Mouse (Mus musculus): ENCODE data around the gene Srgap2. TPM values are rescaled to one million over a fixed set of nuclear protein-coding genes. Genes with fewer than 3 reads are reported as not detected.
"Not testable (repeated sequence)": the region's sequence is repeated elsewhere in the genome, so short reads cannot be mapped to it uniquely, and the experiment has no call there.

Srgap2 gene
- 100 to 1,000 TPM; 125 to 129 TPM for total RNA-seq (2021)
- long read RNA-seq, partial matches to known transcripts, result 14 of 29 reads
- long read RNA-seq, other reads (novel, unspliced or antisense), result 14 of 29 reads

- DNase-seq (ENCODE audit: low spot score in 2 of 2), result peak; percentile 97 to 98
Measured at GRCm38 (mm10) chr1:131527281-131528080, at the start of gene Srgap2, which contains the start of gene Fam72a. TSS of gene Srgap2 (minus strand) at chr1:131527352. TSS of gene Fam72a (plus strand) at chr1:131527903.

GRCm38 (mm10) chr1:131573721-131574120 is 46.6 kb upstream of the Srgap2 start:
- DNase-seq (ENCODE audit: low spot score in 2 of 2), result no peak

DNA sequence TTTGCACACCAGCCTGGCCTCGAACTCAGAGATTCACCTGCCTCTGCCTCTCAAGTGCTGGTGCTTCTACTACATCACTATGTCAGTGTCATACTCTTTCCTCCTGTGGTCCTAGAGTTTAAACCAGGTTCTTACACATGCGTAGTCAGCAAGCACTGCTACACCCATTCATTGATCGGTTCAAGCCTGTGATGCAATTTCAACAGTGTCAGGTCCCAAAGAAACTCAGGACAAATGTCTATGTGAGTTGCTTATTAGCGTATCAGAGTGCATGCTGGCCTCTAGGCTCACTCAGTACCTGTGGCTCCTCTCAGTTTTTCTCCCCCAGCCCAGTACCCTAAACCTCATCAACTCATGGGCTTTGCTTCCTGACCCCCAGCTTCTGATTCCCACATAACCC is 43.2 kb upstream of the Srgap2 start:
- no peak for DNase-seq (ENCODE audit: low spot score in 2 of 2)

GRCm38 (mm10) chr1:131569721-131570120 is 42.6 kb upstream of the Srgap2 start:
- DNase-seq (ENCODE audit: low spot score in 2 of 2), result no peak

GRCm38 (mm10) chr1:131566056-131566455 is 38.9 kb upstream of the Srgap2 start:
- DNase-seq (ENCODE audit: low spot score in 2 of 2), result not testable (repeated sequence)

DNA sequence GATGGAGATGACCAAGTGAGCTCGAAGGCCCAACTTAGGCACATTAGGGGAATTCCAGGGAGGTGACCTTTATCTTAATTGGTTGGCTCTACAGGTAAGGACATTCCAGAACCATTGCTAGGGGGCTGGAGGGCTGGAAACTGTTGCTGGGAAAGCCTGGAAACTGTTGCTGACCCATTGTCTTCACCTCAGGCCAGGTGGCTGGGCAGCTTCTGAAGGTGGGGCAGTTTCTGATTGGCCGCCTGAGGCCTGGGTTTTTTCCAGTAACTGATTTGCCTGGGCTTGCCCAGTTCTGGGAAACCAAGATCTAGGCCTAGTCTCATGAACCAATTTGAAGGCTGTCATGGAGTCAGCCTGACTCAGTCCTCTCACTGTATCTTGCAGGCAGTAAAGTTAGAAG is 34.9 kb upstream of the Srgap2 start:
- no peak for DNase-seq (ENCODE audit: low spot score in 2 of 2)

DNA sequence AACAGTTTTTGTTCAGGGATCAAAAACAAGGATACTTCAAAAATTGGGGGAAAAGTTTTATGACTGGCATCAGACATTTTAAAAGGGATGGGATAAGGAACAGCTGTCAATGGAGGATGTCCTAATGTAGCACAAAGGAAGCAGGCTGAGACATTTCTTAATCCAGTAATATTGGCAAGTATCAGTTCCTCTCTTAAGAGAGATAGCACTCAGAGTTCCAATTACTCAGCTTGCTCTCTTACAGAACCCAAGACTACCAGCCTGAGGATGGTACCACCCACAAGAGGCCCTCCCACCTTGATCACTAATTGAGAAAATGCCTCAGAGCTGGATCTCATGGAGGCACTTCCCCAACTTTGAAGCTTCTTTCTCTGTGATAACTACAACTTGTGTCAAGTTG is 33.3 kb upstream of the Srgap2 start:
- no peak for DNase-seq (ENCODE audit: low spot score in 2 of 2)

GRCm38 (mm10) chr1:131555042-131555812 is 28.1 kb upstream of the Srgap2 start:
- peak; percentile 76 to 84 for DNase-seq (ENCODE audit: low spot score in 2 of 2)

GRCm38 (mm10) chr1:131553428-131553827 is 26.3 kb upstream of the Srgap2 start:
- DNase-seq (ENCODE audit: low spot score in 2 of 2), result no peak

DNA sequence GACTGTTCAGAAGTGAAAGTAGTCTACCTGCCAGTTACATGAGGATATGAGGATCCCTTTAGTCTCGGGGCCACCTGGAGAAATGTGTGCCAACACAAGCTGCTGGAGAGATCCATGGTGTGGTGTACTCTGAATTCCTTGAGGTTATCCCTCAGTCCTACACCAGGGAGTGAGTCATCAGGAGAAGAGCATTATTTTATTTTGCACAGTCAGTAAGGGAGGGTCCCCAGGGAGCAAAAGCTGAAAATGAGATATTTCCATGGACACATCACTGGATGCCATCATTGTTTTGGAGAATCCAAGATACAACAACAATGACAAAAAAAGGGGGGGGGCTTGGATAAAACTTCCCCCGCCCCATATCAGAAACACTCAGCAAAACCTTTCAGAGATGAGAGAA is 24.8 kb upstream of the Srgap2 start:
- DNase-seq (ENCODE audit: low spot score in 2 of 2), result no peak

- DNase-seq (ENCODE audit: low spot score in 2 of 2), result peak; percentile 25 to 49
Measured at GRCm38 (mm10) chr1:131548494-131549365, 21.6 kb upstream of the Srgap2 start.

DNA sequence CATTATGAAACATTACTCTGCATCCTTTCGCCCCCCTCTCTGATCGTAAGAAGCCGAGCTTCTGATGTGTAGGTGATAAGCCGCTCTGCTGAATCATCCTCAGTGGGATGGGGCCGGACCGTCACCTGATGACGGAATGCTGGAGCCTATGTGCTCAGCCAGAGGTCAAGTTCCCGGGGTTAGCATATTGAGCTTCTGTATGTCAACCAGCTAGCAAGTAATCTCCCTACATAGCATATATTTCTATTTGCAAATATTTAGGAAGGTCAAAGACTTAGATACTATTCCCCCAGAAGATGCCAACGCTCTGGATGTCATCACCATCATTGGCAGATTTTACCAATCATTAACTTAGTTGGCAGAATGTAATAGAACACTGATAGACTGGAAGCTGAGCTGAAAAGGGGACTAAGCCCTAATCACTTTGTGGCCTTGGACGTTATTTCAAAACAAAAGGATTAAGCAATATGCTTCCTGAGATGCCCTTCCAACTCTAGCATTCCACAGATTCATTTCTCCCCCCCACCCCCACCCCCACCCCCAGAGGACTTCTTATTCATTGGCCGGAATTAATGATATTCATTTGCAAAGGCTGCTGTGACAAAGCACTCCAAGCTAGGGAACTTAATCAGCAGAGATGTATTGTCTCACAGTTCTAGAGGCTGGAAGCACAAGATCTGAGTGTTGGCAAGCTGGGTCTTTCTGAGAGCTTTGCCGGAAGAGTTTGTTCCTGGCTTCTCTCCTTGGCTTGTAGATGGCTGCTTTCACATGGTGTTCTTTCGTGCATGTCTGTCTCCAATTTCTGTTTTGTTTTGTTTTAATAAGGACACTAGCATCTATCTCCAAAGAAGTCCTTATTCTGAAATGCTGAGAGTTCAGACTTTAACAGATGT is 19.9 kb upstream of the Srgap2 start:
- DNase-seq (ENCODE audit: low spot score in 2 of 2), result no peak

DNA sequence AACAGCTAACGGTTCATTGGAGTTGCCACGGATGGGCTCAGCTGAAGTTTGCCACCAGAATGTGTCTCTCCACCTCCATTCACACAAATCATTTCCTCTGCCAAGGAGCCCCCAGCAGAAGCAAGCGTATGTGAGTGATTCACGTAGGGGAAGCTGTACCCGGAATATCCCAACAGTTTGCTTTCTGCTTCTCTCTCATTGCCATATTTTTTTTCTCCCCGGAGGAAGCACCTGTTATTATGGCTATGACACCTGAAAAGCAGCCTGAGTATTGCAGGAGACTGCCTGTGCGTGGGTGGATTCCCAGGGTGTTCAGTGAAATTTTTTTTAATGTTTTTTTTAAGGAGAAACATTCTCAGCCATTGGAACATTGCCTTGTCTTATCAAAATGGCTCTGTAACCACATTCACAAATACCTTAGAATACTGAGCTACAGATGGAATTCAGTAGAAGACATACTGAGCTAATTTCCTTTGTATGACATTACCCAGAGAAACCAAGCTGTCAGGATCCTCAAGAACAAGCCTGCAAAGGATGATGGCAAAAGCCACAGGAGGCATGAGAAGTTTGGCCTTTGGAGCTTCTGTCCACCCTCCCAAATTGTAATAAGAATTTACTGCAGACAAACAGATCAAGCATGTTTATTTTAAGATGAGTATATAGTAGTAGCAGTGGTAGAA is 16.9 kb upstream of the Srgap2 start:
- DNase-seq (ENCODE audit: low spot score in 2 of 2), result peak in 1 of 2 experiments; percentile 27

- DNase-seq (ENCODE audit: low spot score in 2 of 2), result no peak
Measured at GRCm38 (mm10) chr1:131541903-131542302, 14.8 kb upstream of the Srgap2 start.

DNA sequence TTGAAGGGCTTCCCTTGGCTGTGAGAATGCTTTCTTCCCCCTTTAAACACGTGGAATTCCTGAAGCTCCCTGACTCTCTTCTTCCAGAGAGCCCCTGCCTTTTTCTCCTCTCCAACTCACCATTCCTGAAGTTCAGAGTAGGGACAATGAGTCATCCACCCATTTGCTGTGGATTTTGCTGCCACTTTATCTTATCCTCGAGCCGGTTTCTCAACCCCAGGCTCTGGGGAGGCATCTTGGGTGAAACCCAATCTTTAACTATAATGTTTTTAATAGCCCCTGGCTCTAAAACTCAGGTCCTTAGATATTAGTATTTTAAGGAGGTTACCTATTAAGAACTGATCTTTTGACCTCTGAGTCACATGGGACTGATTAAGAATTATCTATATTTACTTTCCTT is 14.3 kb upstream of the Srgap2 start:
- DNase-seq (ENCODE audit: low spot score in 2 of 2), result no peak

- DNase-seq (ENCODE audit: low spot score in 2 of 2), result no peak
Measured at GRCm38 (mm10) chr1:131540795-131541194, 13.6 kb upstream of the Srgap2 start.

DNA sequence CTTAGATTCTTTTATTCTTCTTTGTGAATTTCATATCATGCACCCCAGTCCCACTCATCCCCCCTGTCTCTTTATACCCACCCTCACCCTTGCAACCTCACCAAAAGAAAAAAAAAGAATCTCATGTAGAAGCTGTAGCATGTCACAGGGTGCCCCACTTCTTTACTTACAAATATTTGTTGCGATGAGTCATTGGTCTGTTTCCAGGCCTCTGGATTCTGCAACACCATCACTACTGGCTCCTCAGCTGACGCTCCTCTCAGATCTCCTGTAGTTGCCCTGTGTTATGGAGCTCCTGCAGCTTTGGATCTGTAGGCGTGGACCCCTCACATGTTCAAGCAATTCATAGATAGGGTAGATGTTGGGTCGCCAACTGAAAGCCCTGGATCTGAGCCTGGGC is 12.6 kb upstream of the Srgap2 start:
- no peak for DNase-seq (ENCODE audit: low spot score in 2 of 2)

GRCm38 (mm10) chr1:131528561-131529166 is 1.5 kb upstream of the Srgap2 start:
- DNase-seq (ENCODE audit: low spot score in 2 of 2), result no peak

DNA sequence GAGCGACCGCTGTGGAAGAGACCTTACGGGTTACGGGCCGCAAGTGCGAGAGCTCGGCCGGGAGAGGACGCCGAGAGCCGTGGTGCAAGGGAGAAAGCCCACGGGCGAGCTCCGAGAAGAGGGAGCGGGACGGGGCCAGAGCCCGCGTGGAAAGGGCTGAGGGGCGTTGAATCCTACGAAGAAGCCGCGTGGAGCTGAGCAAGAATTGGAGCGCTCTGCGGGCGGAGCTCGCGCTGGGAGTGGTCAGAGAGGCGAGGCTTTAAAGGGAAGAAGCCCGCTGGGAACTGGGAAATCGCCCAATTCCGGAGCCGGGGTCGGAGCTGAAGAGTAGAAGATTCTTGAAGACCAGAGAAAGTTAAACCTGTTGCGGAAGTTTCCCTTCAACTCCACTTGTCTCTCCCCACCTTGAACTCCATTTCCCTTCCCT is 942 bp upstream of the Srgap2 start:
- DNase-seq (ENCODE audit: low spot score in 2 of 2), result peak; percentile 56 to 59
